Mouse (Mus musculus) brain, embryonic 14.5 days (tissue): ENCODE results near the gene Dmpk. TPM values are rescaled to one million over a fixed set of nuclear protein-coding genes. Genes with fewer than 3 reads are reported as not detected.

Experiments used
- DNase-seq: peaks from one replicate; pipeline ENCODE4 v3.0.0-alpha.2; 2011; ENCODE audit warnings: low read depth
- CTCF ChIP-seq: fragments of 200-500 bp; IDR thresholded peaks from 2 replicates; pipeline ENCODE4 v1.5.1; 2012; ENCODE audit warnings: inconsistent platforms, mild to moderate bottlenecking, moderate library complexity, borderline replicate concordance; ENCODE audit not compliant: insufficient read depth, insufficient read length; ENCODE audit errors: extremely low read depth
- POLR2A ChIP-seq: fragments of 200-500 bp; IDR thresholded peaks from 2 replicates; pipeline ENCODE4 v1.6.1; 2012; ENCODE audit warnings: mild to moderate bottlenecking, inconsistent platforms, borderline replicate concordance; ENCODE audit not compliant: poor library complexity, insufficient read depth, insufficient read length, severe bottlenecking; ENCODE audit errors: extremely low read depth
- polyA plus RNA-seq: library from polyadenylated mRNA; depleted of rRNA; stranded (reverse); fragments of >200 nt; gene quantifications from 2 replicates; pipeline ENCODE4 v1.2.3, GENCODE M21; 2012; rRNA removed

The Dmpk gene
- polyA plus RNA-seq: 67.1 and 74.8 TPM in 2 replicates

DNA sequence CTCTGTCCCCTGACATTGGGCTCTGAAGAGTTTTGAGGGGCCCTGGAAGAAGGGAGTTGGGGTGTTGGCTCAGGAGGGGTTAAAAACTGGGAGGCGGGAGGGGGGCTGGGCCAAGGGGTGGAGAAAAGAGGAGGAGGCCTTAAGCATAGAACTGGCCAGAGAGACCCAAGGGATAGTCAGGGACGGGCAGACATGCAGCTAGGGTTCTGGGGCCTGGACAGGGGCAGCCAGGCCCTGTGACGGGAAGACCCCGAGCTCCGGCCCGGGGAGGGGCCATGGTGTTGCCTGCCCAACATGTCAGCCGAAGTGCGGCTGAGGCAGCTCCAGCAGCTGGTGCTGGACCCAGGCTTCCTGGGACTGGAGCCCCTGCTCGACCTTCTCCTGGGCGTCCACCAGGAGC, at the start of gene Dmpk:
Gene Dmpk (plus strand): TSS at position 149 of the 400 bp plus-strand sequence.
- no peak for TF ChIP-seq CTCF
- TF ChIP-seq POLR2A: no peak
- no peak for DNase-seq

DNA sequence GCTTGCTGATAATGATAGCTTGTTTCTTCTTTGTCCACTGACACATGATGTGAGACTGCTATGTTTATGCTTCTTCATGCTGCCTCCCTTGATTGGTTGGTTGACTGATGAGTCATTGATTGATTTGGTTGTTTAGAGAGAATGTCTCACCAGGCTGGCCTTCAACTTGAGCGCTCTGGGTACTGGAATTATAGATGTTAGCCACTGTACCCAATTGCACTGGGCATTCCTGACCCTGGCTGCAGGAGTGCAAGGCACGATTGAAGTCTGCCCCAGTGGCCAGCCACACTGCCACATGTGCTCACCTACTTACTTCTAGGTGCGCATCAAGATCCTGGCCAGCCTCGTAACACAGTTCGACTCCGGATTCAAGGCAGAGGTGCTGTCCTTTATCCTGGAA, 39.0 kb upstream of the Dmpk start:
- DNase-seq: no peak
- TF ChIP-seq CTCF: no peak
- no peak for TF ChIP-seq POLR2A

DNA sequence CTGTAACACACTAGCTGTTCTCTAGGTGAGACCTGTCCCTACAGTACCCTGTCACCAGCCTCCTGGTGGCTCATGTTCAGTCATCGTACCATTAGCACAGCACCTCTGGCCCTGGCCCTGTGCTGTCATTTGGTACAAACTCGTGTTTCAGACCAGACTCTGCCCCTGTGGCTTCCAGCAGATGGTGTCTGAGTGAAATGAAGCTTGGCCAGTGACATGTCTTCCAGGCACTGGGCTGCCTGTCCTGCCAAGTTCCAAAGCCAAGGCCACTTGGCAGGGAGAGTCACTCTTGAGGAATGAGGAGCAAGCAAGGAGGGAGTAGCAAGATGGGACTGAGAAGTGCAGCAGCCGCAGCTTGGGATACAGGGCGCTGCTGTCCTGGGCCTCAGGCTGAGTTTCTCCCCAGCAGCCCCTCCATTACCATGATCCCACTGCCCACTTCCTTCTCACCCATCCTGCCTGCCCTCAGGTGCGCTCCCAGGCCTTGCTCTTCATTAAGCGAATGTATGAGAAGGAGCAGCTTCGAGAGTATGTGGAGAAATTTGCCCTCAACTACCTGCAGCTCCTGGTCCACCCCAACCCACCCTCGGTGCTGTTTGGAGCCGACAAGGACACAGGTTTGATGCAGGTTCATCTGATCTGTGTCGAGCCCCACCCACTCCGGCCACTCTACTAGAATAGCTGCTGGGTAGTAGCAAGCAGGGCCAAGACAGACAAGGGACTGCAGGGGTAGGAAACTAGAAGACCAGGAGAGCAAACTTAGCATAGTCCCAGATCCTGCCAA, 37.2 kb upstream of the Dmpk start:
- TF ChIP-seq POLR2A (no peak), CTCF (no peak)
- DNase-seq: no peak

- no peak for TF ChIP-seq POLR2A
- no peak for TF ChIP-seq CTCF
- DNase-seq: no peak
Observed at GRCm38 (mm10) chr7:19048006-19048527, 35.6 kb upstream of the Dmpk start.

GRCm38 (mm10) chr7:19049252-19049651, 34.4 kb upstream of the Dmpk start:
- TF ChIP-seq CTCF: no peak
- no peak for TF ChIP-seq POLR2A
- DNase-seq: no peak

DNA sequence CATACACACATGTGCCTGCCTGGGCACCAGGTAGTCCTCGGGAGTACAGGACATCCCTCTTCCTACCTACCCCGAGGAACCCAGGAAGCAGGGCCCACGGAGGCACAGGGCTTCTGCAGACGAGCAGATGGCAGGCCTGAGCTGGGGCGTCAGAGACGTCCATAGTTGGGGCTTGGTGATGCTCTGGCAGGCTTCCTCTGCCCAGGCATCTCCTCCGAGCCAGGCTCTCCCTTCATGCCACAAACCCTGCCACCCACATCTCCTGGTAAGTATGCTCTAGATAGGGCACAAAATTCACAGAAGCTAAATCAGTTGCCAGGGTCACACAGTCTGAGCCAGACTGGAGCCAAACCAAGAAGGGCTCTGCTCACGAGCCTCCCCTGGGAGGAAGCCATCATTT, 33.5 kb upstream of the Dmpk start:
- no peak for DNase-seq
- TF ChIP-seq CTCF (no peak), POLR2A (no peak)

DNA sequence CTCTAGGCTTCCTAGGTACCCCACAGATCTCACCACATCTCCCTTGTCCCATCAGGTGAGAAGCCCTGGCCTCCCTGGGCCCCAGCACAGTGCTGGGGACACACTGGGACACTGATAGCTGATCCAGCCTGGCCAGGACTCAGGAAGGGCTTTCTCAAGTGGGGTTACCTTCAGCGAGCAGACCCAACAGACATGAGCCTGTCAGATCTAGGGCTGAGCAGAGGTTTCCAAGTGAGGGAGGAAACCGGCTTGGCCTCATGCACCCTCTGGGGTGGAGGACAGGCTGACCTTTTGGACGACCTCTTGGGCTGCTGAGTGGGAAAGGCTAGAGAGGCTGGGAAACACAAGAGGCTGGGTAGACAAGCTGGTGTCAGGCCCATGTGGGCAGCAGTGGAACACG, 32.5 kb upstream of the Dmpk start:
- DNase-seq: no peak
- TF ChIP-seq CTCF (no peak), POLR2A (no peak)

- no peak for DNase-seq
- TF ChIP-seq CTCF (no peak), POLR2A (no peak)
Observed at GRCm38 (mm10) chr7:19052345-19053135, 31.1 kb upstream of the Dmpk start.

- DNase-seq: no peak
- TF ChIP-seq CTCF (no peak), POLR2A (no peak)
Observed at GRCm38 (mm10) chr7:19053136-19053532, 30.5 kb upstream of the Dmpk start.

GRCm38 (mm10) chr7:19054047-19054776, 29.4 kb upstream of the Dmpk start, which contains the start of gene Rsph6a:
Gene Rsph6a, plus strand, starts transcription at chr7:19054690.
- TF ChIP-seq POLR2A (no peak), CTCF (peak; percentile 79)
- DNase-seq: peak; percentile 84

DNA sequence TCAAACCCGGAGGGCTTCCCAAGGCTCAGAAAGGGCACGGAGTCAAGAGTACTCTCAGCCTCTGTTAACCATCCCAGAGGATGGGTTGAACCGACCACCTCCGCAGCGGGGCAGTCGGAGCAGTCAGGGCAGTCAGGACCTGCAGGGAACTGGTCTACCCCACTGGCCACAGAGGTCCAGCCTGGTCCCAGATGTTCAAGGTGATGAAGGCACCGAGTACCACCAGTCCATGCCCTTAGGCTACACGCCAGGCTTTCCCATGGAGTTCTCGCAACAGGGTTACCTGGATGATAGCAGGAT, 28.9 kb upstream of the Dmpk start:
- TF ChIP-seq POLR2A (no peak), CTCF (no peak)
- no peak for DNase-seq
